ENCODE assay signal across 7 mouse cellular contexts in genomic region chr1:72307317-72307798, GRCm38 (mm10). TPM values are rescaled to one million over a fixed set of nuclear protein-coding genes. Genes with fewer than 3 reads are reported as not detected.
DNase-seq lines count a peak whose midpoint lies in the region; ATAC-seq lines count a peak whose summit lies in the region.

TSS of gene Xrcc5 (plus strand) at chr1:72307421.

- H3K27me3 ChIP-seq in intestine, embryonic 16.5 days (replicated peaks; ENCODE audit: control insufficient read depth, insufficient read depth, low read length) = no peaks in the 10 kb centered on the region
- H3K27me3 ChIP-seq in midbrain, embryonic 11.5 days (ENCODE audit: control insufficient read depth, insufficient read depth, low read length) = no peaks in the 10 kb centered on the region

- 0 out of 2 replicates have a peak, but pooled peaks cover 3% of the 10 kb centered on the region for H3K36me3 ChIP-seq in intestine, embryonic 16.5 days (ENCODE audit: control insufficient read depth, insufficient read depth, low read length)
- H3K36me3 ChIP-seq in midbrain, embryonic 11.5 days (ENCODE audit: control insufficient read depth, insufficient read depth, low read length) = no peaks in the 10 kb centered on the region

- peak within 1 kb of the TSS; percentile 89 for H3K27ac ChIP-seq in intestine, embryonic 16.5 days (ENCODE audit: low read length)
- H3K27ac ChIP-seq in midbrain, embryonic 11.5 days (ENCODE audit: low read depth, low read length) = peak within 1 kb of the TSS; percentile 72

- peak within 1 kb of the TSS; percentile 61 for H3K4me2 ChIP-seq in intestine, embryonic 16.5 days (ENCODE audit: low read depth, low read length)
- peak within 1 kb of the TSS; percentile 51 for H3K4me2 ChIP-seq in midbrain, embryonic 11.5 days

- no peaks in the 10 kb centered on the region for H3K4me1 ChIP-seq in intestine, embryonic 16.5 days (ENCODE audit: control insufficient read depth, insufficient read depth, low read length)
- H3K4me1 ChIP-seq in midbrain, embryonic 11.5 days (ENCODE audit: control insufficient read depth, insufficient read depth, low read length) = peaks cover 7% of the 10 kb centered on the region; the same call in 1 of the 2 replicates

- peak within 1 kb of the TSS; percentile 68 for H3K4me3 ChIP-seq in intestine, embryonic 16.5 days (ENCODE audit: low read length)
- H3K4me3 ChIP-seq in midbrain, embryonic 11.5 days (ENCODE audit: low read depth, low read length) = peak within 1 kb of the TSS; percentile 48

- peak; percentile 99 for ATAC-seq in intestine, embryonic 16.5 days
- ATAC-seq in midbrain, embryonic 11.5 days (ENCODE audit: low FRiP score) = peak; percentile 96

- intact Hi-C loops in gastrocnemius, postnatal 36 days (cut with DNase I) = no loop called here
- intact Hi-C loops in left cerebral cortex, postnatal 36 days (cut with DNase I) = loop anchor here (5.0 kb wide), 2 partner anchors 230 to 275 kb away; partner anchors contain the start of genes March4 and Smarcal1

- WGBS in intestine, embryonic 16.5 days = under 1% methylated on average over 21 of the region's 21 CpGs
- WGBS in midbrain, embryonic 11.5 days = under 1% methylated on average over 21 of the region's 21 CpGs

- peak; percentile 76 to 79 for DNase-seq in adrenal gland, adult 18-20 months (ENCODE audit: low spot score in 2 of 2)
- peak; percentile 98 for DNase-seq in embryo, embryonic 11 days
- peak; percentile 75 to 86 for DNase-seq in gastrocnemius, postnatal 36 days
- peak; percentile 90 to 92 for DNase-seq in left cerebral cortex, postnatal 36 days (ENCODE audit: low spot score in 2 of 2)
- DNase-seq in midbrain, embryonic 11.5 days (ENCODE audit: low spot score, missing footprints) = peak; percentile 99
- peak; percentile 93 for DNase-seq in skeletal muscle tissue, adult 2 months (ENCODE audit: low read depth, low spot score)

- H3K9ac ChIP-seq in intestine, embryonic 16.5 days (ENCODE audit: low read depth, low read length) = peak within 1 kb of the TSS; percentile 76
- peak within 1 kb of the TSS; percentile 75 for H3K9ac ChIP-seq in midbrain, embryonic 11.5 days (ENCODE audit: low read length)

- H3K9me3 ChIP-seq in intestine, embryonic 16.5 days (ENCODE audit: control insufficient read depth, low read length) = no peaks in the 10 kb centered on the region
- no peaks in the 10 kb centered on the region for H3K9me3 ChIP-seq in midbrain, embryonic 11.5 days (ENCODE audit: control insufficient read depth, low read length)

RNA-seq across cellular contexts. Expression of gene Xrcc5, which starts in this region (rescaled TPM):
- 10 to 100 TPM; 10.0 to 11.2 TPM for total RNA-seq in adrenal gland, adult 18-20 months (2021)
- 10 to 100 TPM; 15.4 to 19.8 TPM for total RNA-seq in gastrocnemius, postnatal 36 days (2021)
- 31.7 and 34.0 TPM in 2 replicates for polyA plus RNA-seq in intestine, embryonic 16.5 days (2015; fragmentation: Nextera tagmentation; extraction: Ambion mirVana)
- 10 to 100 TPM; 15.6 to 16.1 TPM for total RNA-seq in left cerebral cortex, postnatal 36 days (2021)
- polyA plus RNA-seq in midbrain, embryonic 11.5 days (2014; fragmentation: Nextera tagmentation; extraction: Ambion mirVana) = 52.3 and 57.7 TPM in 2 replicates

Comparison
In these comparisons a context has a peak if more than half of its experiments do, and no peak if none do; other contexts are left out.
1. Peak in every context shown above with its lines: DNase-seq, ATAC-seq, H3K4me3 ChIP-seq and H3K27ac ChIP-seq.